8 mouse cellular contexts compared by ENCODE assay signal in the genomic region with DNA sequence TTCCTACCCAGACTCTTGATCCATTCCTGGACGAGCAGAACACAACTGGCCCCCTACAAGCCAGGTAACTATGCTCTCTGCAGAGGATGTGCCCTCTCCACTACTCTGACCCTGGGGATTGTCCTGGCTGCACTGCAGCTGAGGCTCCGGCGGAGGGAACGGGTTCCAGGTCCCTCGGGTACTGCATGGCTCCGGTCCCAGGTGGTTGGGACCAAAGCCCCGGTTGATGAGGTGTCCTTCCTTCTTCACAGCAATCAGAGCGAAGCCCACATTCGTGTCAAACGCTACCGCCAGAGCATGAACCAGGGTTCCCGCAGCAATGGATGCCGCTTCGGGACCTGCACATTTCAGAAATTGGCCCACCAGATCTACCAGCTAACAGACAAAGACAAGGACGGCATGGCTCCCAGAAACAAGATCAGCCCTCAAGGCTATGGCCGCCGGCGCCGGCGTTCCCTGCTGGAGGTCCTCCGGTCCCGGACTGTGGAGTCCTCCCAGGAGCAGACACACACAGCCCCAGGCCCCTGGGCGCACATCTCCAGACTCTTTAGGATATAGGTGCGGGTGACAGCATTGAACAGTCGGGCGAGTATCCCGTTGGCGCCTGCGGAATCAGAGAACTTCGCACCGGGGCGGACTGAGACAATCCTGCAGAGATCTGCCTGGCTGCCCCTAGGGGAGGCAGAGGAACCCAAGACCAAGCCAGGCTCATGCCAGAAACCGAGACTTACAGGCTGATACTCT. TPM values are rescaled to one million over a fixed set of nuclear protein-coding genes. Genes with fewer than 3 reads are reported as not detected.
DNase-seq lines count a peak whose midpoint lies in the region; TF ChIP-seq lines count a peak whose summit lies in the region.

No protein-coding gene starts in this region.

- no peak for TF ChIP-seq CTCF in cerebellum, adult 2 months (IDR thresholded peaks at IDR 0.05; ENCODE audit: borderline replicate concordance, insufficient read depth, low read depth, low read length)

- peak; percentile 31 for DNase-seq in ovary, postnatal 10 days (ENCODE audit: low spot score)
- DNase-seq in ovary, adult 18-20 months (ENCODE audit: low spot score) = no peak
- peak; percentile 30 to 59 for DNase-seq in cerebellum, adult 2 months
- DNase-seq in gastrocnemius, postnatal 10 days = peak; percentile 45
- DNase-seq in kidney, adult 11 months = peak; percentile 36
- no peak for DNase-seq in frontal cortex, postnatal 10 days (ENCODE audit: low spot score in 2 of 2)
- DNase-seq in layer of hippocampus, adult 9-11 months = no peak

- TF ChIP-seq POLR2A in cerebellum, adult 2 months (IDR thresholded peaks at IDR 0.05; ENCODE audit: borderline replicate concordance, insufficient read depth, low read length) = no peak

- peaks cover 10% of the 10 kb centered on the region for H3K4me1 ChIP-seq in cerebellum, adult 2 months (ENCODE audit: control insufficient read depth, insufficient read depth, low read length)

- no peaks in the 10 kb centered on the region for H3K79me2 ChIP-seq in macrophage (ENCODE audit: inconsistent target)

- H3K27me3 ChIP-seq in cerebellum, adult 2 months (ENCODE audit: control insufficient read depth, insufficient read depth, low read length) = no peaks in the 10 kb centered on the region; the same call in 1 of the 2 replicates

- no peaks in the 10 kb centered on the region for H3K36me3 ChIP-seq in macrophage (ENCODE audit: inconsistent target)

- 1% methylated on average over 33 of the region's 33 CpGs for WGBS in cerebellum, adult 2 months
- 3% methylated on average over 33 of the region's 33 CpGs for WGBS in macrophage (ENCODE audit: missing documents)

- peak overlapping the region; percentile 58 for H3K4me3 ChIP-seq in cerebellum, adult 2 months (replicated peaks; ENCODE audit: insufficient read depth, low read depth, low read length)
- peak overlapping the region; percentile 12; the same call in 1 of the 2 replicates for H3K4me3 ChIP-seq in macrophage (ENCODE audit: inconsistent target)

- H3K27ac ChIP-seq in cerebellum, adult 2 months (ENCODE audit: insufficient read depth, low read length) = no peak overlapping the region
- H3K27ac ChIP-seq in macrophage = no peak overlapping the region

RNA-seq across cellular contexts. Expression of a gene that starts 1.3 kb away (rescaled TPM):
- polyA plus RNA-seq in cerebellum, adult 2 months (2012; rRNA removed) = 1.6 and 3.3 TPM in 2 replicates
- 1 to 10 TPM; 6.3 to 9.9 TPM for total RNA-seq in gastrocnemius, postnatal 10 days (2021)
- 10 to 100 TPM in 1 of 26 experiments, 1 to 10 TPM in 10, under 1 TPM in 1, not detected in 14; 0.67 to 12.9 (median 4.2) TPM for total RNA-seq in macrophage (2018; cell fraction: chromatin; rRNA removed)
- total RNA-seq in macrophage (2018; cell fraction: cytosol; rRNA removed) = 1 to 10 TPM in 10 of 26 experiments, under 1 TPM in 10, not detected in 6; 0.14 to 9.9 (median 1.1) TPM
- 10 to 100 TPM in 1 of 26 experiments, 1 to 10 TPM in 11, under 1 TPM in 4, not detected in 10; 0.48 to 12.0 (median 3.3) TPM for total RNA-seq in macrophage (2018; cell fraction: nucleus; rRNA removed)
- polyA plus RNA-seq in macrophage (2018) = 0.10 to 0.38 TPM (median 0.25 TPM) in 3 replicates

RNA-seq across cellular contexts. Expression of a gene that starts 14.1 kb away (rescaled TPM):
- polyA plus RNA-seq in cerebellum, adult 2 months (2012; rRNA removed) = 34.7 and 37.2 TPM in 2 replicates
- total RNA-seq in gastrocnemius, postnatal 10 days (2021) = 10 to 100 TPM; 27.0 to 36.0 TPM
- total RNA-seq in macrophage (2018; cell fraction: chromatin; rRNA removed) = 100 to 1,000 TPM; 133 to 207 (median 162) TPM
- total RNA-seq in macrophage (2018; cell fraction: cytosol; rRNA removed) = 10 to 100 TPM; 25.2 to 52.5 (median 39.1) TPM
- total RNA-seq in macrophage (2018; cell fraction: nucleus; rRNA removed) = 100 to 1,000 TPM in 13 of 26 experiments, 10 to 100 TPM in 13; 53.9 to 164 (median 100) TPM
- polyA plus RNA-seq in macrophage (2018) = 34.5 to 46.3 TPM (median 42.4 TPM) in 3 replicates

Comparison
In these comparisons a context has a peak if more than half of its experiments do, and no peak if none do; other contexts are left out.
1. DNase-seq: peak in ovary, postnatal 10 days (single experiment), cerebellum, adult 2 months (2 of 2), gastrocnemius, postnatal 10 days (single experiment) and kidney, adult 11 months (single experiment); none in ovary, adult 18-20 months (single experiment), frontal cortex, postnatal 10 days (0 of 2) and layer of hippocampus, adult 9-11 months (single experiment).